Mouse (Mus musculus): Measurements from ENCODE around the gene 1700067K01Rik. TPM values are rescaled to one million over a fixed set of nuclear protein-coding genes. Genes with fewer than 3 reads are reported as not detected.
"Not testable (repeated sequence)": the region's sequence is repeated elsewhere in the genome, so short reads cannot be mapped to it uniquely, and the experiment has no call there.

The 1700067K01Rik gene
- total RNA-seq, 2 experiments from 2014 or later: 0.20 TPM; not detected in 1

DNA sequence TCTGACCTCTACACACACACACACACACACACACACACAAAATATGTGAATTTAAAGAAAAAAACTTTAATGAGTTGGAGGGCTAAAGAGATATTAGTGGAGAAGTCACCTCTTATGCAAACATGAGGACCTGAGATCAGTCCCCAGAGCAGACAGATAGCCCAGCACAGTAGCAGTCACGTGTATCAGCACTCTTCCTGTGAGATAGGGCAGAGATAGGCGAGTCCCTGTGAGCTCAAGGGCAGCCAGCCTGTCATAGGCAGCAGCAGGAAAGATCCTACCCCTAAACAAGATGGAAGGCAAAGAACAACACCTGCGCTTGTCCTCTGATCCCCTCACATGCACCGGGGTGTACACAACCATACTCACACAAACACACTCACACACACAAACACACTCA lies 18.9 kb upstream of the 1700067K01Rik start:
- no peak for DNase-seq

DNA sequence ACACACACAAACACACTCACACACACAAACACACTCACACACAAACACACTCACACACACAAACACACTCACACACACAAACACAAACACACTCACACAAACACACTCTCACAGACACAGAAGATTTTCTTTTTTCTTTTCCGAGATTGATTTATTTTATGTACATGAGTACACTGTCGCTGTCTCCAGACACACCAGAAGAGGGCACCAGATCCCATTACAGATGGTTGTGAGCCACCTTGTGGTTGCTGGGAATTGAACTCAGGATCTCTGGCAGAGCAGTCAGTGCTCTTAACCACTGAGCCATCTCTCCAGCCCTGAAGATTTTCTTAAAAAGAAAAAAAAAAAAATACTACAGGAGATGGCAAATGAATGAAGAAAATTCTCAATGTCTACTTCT lies 18.1 kb upstream of the 1700067K01Rik start:
- DNase-seq: not testable (repeated sequence)

DNA sequence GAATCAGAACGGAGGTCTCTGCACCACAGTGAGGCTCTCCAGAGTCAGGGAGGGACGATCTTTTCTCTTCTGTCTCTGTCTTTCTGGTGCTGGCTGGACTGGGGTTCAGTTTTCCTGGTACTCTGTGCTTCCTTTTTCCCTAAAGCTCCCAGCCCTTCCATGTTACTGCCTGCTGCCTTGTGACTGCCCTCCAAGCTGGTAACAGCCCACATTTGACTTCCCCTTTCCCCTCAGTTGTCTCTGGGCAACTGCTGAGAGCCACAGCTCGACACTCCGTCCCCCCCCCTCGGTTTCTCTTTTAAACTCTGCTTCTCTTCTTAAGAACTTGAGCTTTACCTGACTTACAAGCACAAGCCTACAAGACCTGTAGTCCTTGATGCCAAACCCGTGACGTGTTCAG lies 12.1 kb upstream of the 1700067K01Rik start:
- DNase-seq: peak in 1 of 2 experiments; percentile 49

DNA sequence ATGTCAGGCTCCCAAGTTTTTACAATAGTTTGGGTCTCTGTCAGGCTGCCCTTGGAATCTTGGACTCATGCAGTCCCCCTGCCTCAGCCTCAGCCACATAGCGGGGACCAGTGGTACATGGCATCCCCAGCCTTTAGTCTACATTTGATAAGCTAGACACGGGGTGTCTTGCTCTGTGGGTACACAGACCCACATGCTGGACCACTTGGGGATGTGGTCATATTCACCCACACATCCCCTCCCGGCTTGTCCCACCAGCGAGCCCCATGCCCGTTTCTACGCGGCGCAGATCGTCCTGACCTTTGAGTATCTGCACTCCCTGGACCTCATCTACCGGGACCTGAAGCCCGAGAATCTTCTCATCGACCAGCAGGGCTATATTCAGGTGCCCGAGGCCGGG lies 11.1 kb upstream of the 1700067K01Rik start:
- no peak for DNase-seq

DNA sequence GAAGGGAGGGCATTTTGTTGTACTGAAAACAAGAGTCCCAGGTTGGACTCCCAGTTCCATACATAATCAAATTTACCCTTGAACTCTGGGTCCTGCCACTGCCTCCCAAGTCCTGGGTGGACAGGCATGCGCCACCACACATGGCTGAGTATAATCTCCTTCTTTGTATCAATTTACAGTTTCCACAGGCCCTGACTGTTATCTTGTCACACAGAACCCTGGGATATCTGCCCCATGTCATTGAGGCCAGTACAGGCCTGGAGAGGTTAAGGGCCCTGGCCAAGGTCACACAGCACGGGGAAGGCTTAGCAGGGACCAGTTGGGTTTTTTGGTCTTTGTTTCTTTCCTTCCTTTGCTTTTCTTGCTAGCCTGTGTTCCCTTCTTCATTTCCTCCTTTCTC lies 8.8 kb upstream of the 1700067K01Rik start:
- no peak for DNase-seq

DNA sequence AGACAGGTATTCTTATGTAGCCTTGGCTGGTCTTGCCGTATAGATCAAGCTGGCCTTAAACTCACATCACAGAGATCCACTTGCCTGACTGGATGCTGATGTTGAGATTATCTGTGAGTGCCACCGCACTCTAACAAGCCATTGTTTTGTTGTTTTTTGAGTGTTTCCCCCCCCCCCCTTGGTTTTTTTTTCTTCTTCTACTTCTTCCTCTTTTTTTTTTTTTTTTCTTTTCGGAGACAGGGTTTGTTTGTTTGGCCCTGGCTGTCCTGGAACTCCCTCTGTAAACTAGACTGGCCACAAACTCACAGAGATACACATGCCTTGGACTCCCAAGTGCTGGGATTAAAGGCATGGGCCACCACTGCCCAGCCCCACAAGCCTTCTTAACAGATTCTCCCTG lies 7.3 kb upstream of the 1700067K01Rik start:
- no peak for DNase-seq

DNA sequence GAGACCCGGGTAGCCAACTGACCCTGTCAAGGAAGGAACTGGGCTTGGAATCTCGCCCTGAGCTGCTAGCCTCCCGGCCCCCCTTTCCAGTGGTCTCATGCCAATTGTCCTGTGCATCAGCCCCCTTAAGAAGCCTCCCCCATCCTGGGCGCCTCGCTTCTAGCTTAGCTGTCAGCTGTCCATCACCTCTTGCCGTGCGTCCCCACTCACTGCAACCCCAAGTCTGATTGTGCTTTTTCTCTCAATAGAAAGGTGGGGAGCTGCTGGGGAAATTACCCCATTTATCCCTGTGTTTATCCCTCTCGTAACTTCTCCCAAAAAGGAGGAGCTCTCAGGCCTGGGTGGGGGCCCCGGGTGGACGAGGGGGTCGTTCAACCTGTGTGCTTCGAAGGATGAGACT lies 5.3 kb upstream of the 1700067K01Rik start:
- DNase-seq: no peak

DNA sequence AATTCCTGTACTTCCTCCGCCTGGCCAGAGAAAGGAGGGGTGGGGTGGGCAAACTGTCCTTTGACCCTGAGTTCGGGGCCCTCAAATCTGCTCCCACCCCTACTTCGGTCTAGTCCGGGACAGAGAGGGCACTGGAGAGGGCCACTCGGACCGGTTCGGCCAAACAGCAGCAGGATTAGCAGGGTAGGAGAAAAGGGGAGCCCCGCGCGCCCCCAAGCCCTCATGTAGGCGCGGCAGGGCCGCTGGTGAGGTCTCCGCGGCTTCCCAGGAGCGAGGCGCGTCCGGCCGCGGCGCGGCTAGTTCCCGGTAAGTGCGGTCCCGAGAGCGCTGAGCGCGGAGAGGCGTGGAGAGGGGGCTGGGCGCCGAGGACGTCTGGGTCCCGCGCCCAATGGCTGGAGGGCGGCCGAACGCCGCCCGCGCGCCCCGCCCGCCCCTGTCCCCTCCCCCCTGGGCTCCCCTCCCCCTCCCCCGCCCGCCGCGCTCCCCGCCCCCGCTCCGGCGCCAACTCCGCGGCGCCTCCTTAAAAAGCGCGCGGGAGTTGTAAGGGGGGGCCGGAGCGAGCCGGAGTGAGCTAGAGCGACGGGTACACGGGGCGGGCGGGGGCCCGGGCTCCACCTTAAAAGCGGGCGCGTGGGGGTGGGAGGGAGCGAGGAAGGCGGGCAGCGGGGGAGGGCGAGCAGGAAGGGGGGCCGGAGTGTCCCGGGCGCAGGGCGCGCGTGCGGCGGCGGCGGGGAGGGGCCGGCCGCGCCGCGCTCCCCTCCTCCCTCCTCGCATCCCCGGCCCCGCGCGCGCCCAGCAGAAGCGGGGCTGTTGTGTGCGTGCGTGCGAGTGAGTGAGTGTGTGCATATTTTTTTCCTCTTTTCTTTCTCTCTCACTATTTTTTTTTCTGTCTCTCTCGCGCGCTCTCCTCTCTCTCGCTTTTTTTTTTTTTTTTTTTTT lies 4.5 kb upstream of the 1700067K01Rik start:
- peak; percentile 90 to 95 for DNase-seq

DNA sequence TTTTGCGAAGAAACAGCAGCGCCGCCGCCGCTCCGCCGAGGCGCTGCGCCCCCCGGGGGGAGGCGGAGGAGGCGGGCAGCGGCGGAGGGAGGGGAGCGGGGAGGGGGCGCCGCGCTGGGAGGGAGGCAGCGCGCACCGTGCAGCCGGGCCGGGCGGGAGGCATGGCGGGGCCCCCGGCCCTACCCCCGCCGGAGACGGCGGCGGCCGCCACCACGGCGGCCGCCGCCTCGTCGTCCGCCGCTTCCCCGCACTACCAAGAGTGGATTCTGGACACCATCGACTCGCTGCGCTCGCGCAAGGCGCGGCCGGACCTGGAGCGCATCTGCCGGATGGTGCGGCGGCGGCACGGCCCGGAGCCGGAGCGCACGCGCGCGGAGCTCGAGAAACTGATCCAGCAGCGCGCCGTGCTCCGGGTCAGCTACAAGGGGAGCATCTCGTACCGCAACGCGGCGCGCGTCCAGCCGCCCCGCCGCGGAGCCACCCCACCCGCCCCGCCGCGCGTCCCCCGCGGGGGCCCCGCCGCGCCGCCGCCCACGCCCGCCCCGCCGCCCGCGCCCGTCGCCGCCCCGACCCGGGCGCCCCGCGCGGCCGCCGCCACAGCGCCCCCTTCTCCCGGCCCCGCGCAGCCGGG lies 3.7 kb upstream of the 1700067K01Rik start, which contains the start of gene Samd1:
Samd1 (plus strand) TSS at position 162 of the 631 bp plus-strand sequence.
- DNase-seq: peak; percentile 54 to 64

DNA sequence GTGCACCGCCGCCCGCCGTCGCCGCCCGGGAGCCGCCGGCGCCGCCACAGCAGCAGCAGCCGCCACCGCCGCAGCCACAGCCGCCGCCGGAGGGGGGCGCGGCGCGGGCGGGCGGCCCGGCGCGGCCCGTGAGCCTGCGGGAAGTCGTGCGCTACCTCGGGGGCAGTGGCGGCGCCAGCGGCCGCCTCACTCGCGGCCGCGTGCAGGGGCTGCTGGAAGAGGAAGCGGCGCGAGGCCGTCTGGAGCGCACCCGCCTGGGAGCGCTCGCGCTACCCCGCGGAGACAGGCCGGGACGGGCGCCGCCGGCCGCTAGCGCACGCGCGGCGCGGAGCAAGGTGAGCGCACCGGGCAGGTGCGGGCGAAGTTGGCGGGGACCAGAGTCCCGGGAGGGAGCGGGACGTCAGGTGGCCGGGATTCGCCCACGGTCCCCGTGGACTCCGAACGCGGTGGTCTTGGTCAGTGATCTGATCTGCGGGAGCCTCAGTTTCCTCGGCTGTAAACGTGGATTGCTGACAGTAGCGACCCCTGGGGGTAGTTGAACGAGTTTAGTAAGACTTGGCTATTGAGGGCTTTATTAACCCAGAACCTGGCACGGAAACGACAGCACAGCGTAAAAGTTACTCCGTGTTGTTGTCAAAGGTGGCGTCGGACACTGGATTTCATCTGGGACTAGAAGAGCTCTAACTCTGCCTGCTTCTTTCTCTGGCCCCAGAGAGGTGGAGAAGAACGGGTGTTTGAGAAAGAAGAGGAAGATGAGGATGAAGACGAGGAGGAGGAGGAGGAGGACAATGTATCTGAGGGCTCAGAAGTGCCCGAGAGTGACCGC lies 2.9 kb upstream of the 1700067K01Rik start:
- peak; percentile 64 to 67 for DNase-seq

DNA sequence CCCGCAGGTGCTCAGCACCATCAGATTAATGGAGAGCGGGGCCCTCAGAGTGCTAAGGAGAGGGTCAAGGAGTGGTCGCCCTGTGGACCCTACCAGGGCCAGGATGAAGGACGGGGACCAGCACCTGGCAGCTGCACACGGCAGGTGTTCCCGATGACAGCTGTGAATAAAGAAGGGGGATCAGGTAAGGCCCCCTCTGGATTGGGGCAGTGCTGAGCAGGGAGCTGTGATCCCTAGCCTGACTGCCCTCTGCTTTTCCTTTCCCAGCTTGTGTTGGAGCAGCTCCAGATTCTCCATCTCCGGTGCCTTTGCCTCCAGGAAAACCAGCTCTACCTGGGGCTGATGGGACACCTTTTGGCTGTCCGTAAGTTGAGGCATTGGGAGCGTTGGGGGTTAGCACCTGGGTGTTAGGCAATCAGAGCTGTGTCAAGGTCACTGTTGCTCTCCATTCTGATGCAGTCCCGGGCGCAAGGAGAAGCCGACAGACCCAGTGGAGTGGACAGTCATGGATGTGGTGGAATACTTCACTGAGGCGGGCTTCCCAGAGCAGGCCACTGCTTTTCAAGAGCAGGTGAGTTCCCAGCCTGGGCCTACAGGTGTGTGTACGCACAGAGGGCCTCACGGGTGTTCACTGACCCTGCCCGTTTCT lies 2.1 kb upstream of the 1700067K01Rik start:
- no peak for DNase-seq

DNA sequence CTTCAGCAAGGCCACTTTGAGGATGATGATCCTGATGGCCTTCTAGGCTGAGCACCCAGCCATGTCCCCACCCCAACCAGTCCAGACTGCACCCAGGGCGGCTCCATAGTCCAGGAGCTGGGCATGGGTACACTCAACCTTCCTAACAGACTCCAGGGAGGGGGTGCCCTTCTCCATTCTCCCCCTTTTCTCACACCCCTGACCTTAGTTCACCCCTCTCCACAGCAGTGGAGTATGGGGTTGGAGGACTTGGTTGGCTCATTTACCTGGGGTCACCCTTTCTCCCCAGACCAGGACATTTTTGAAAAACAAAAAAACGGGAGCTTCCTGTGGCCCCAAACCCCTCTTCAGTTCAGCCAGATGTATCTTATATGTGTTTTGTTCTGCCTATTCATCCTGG lies 1.5 kb upstream of the 1700067K01Rik start:
- DNase-seq: no peak

DNA sequence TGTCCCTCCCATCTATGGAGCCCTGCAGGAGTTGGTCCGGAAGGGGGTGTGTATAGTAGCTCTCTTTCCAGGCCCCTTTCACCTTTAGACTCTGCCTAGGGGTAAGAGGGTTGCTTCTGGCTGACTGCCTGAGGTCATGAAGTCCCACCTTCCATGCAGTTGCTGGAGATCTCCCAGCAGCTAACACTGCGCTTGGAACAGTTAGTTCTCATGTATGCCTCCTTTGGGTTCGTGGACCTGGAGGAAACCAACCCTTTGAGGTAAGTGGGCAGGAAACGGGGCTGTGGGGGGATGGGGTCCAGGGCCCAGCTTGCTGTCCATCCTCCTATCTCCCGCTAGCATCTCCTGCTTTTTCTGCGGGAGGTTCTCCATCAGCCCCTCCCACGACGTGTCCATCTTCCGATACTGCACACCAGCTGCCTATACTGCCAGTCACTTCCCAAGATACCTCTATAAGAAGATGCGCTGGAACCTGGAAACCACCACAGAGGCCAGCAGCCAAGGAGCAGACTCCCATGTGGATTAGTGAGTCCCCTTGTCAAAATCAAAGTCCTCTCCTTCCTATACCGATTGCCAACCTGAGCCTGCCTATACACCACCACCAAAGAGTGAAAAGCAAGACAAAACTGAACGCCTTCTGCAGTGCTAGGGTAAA lies 1.8 kb downstream of the 1700067K01Rik start:
- DNase-seq: no peak

DNA sequence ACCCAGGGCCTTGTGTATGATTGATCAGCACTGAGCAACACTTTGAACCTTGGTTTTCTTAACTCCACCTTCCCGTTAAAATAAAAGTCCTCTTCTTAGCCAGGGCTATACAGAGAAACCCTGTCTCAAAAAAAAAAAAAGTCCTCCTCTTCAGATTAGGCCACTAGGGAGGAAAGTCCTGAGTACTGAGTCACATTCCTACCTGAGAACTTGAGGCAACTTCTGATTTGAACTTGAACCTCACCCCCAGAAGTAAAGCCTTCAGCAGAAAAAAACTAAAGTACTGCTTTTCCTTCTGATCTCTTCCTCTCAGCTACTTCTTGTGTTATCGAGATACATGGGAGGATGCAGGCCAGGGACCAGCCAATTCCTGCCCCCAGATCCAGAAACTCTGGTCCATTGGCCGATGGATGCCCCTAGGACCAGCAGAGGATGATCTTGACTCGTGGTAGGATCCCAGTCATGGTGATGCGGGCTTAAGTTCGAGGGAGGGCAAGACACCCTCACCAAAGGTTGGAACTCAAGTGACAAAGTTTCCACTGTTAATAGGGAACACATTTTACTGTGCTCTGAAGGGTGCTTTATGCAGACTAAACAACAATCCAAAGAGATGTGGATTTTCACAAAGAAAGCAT lies 2.4 kb downstream of the 1700067K01Rik start:
- no peak for DNase-seq

DNA sequence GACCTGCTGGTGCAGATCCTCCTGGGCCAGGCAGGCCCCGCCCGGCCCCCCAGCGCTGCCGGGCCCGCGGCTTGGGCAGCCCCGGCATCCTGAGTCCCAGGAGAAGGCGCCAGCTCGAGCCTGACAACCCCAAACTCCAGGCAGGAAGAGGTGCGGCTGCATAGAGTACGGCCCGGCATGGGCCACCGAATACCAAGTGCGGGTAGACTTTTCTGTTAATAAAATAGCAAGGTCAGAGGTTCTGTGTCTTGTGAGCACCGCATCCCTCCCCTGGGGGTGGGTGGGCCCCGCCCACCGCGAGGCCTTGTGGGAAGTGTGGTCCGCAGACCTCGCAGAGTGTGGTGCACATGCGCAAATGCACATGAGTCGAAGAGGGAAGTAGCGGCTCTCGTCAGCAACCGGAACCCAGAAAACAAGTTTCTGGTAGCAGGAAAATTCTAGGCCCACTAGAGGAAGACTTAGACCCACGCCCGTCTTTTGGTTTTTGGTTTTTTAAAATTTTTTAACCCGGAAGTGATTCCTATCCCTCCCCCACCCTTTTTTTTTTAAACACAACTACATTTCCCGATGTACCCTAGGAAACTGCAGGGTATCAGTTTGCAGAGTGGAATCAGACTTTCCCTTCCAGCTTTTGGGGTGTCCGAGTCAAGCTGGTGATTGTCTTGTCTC lies 3.4 kb downstream of the 1700067K01Rik start:
- DNase-seq: peak; percentile 96 to 97

DNA sequence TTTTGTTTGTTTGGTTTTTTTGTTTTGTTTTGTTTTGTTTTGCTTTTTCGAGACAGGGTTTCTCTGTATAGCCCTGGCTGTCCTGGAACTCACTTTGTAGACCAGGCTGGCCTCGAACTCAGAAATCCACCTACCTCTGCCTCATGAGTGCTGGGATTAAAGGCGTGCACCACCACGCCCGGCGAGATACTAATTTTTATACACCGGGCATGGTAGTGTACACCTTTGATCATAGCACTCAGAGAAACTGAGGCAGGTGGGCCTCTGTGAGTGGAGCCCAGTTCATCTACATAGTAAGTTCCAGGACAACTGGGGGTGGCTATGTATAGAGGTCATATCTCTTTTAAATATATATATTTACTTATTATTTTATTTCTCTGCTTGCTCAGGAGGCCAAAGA lies 4.2 kb downstream of the 1700067K01Rik start:
- not testable (repeated sequence) for DNase-seq

DNA sequence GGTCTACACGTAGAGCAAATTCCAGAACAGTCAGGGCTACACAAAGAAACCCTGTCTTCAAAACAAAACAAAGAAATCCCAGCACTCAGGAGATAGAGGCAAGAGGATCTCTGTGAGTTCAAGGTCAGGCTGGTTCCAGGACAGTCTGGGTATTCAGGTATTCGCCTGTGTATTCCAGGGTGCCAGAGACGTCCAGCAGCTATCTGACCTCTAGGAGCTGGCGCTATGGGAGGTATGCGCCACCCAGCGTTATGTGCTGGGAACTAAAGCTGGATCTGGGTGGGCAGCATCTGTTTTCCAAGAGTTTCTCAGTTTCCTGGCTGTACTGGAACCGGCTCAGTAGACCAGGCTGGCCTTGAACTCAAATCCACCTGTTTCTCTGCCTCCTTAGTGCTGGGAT lies 7.1 kb downstream of the 1700067K01Rik start:
- DNase-seq: no peak

DNA sequence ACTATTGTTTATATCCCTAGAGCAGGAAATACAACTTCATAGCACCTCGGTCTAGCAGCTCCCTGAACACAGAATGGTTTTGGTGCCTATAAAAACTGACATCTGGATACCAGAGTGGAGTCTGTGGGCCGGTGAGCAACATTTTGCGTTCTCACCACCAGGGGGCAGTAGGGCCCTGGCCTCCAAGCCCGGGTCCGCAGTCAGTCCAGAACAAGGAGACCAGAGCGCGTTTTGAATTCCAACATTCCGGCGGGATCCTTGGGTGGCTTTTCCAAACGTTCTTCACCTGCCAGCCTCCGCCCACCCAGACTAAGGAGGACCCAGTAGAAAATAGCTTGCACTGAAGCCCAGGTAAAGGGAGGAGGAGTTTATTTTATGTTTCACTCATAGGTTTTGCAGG lies 8.6 kb downstream of the 1700067K01Rik start:
- DNase-seq: peak; percentile 88 to 91

DNA sequence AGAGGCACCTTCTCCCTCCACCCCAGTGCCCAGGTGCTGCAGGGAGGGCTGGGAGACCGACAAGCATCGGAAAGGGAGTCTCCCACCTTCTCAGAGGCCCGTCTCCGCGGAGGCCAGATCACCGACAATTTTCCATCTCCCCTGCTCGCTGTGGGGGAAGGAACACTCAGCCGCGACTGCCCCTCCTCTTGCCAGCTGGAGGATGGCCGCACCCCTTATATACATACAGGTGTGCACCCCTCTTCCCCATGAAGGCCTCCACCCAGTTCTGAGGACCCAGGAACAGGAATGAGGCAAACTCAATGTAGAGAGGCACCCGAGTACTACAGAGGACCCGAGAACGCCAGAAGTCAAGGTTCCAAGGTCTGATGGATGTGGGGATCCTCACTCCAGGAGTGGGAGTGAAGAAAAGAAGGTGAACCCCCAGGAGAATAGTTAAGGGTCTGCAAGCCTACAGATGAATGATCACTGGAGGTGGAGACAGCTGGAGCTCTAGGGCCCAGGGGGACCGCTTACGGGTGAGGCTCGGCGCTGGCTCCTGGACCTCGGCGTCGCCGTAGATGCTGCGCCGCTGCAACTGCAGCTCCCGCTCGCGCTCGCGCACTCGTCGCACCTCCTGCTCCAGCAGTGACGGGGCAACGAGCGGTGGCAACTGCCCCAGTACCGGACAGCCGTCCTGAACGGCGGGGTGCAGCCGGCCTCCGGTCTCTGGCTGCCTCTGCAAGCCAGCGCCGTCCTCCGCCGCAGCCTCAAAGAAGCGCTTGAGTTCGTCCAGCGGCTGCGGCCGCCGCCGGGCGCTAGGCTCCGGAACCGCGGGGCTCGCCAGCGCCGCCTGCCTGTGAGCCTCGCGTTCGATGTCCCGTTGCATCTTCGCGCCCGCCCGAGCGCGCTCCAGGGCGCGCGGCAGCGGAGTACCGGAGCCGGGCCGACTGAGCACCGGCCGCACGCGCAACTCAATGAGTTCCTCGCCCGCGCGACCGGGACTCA lies 9.6 kb downstream of the 1700067K01Rik start:
- peak; percentile 83 to 87 for DNase-seq
